Mouse (Mus musculus) limb, embryonic 15.5 days (tissue): Measurements from ENCODE around the gene Map3k13. TPM values are rescaled to one million over a fixed set of nuclear protein-coding genes. Genes with fewer than 3 reads are reported as not detected.
"Not testable (repeated sequence)": the region's sequence is repeated elsewhere in the genome, so short reads cannot be mapped to it uniquely, and the experiment has no call there.

Source experiments
- ATAC-seq: fragments of 200-750 bp; cut with Nextera tagmentation; 2 replicates; pipeline ENCODE4 v1.8.0; 2017; ENCODE audit warnings: low read depth, moderate TSS enrichment; ENCODE audit not compliant: insufficient number of reproducible peaks, low FRiP score, low TSS enrichment
- H3K27ac ChIP-seq: fragments of 300-500 bp; sonication (generic); 2 replicates; pipeline ENCODE4 v1.5.1; 2015; ENCODE audit warnings: moderate library complexity, mild to moderate bottlenecking, inconsistent platforms
- H3K27me3 ChIP-seq: fragments of 300-500 bp; sonication (generic); 2 replicates; pipeline ENCODE4 v1.6.1; 2015; ENCODE audit warnings: inconsistent platforms
- H3K36me3 ChIP-seq: fragments of 300-500 bp; sonication (generic); 2 replicates; pipeline ENCODE4 v1.6.1; 2015; ENCODE audit warnings: inconsistent platforms
- H3K4me1 ChIP-seq: fragments of 300-500 bp; sonication (generic); 2 replicates; pipeline ENCODE4 v1.6.1; 2015; ENCODE audit warnings: inconsistent platforms
- H3K4me2 ChIP-seq: fragments of 300-500 bp; sonication (generic); 2 replicates; pipeline ENCODE4 v1.6.1; 2015; ENCODE audit warnings: mild to moderate bottlenecking, inconsistent platforms
- H3K4me3 ChIP-seq: fragments of 300-500 bp; sonication (generic); 2 replicates; pipeline ENCODE4 v1.5.1; 2015; ENCODE audit warnings: mild to moderate bottlenecking, inconsistent platforms
- H3K9ac ChIP-seq: fragments of 300-500 bp; sonication (generic); 2 replicates; pipeline ENCODE4 v1.6.1; 2015; ENCODE audit warnings: inconsistent platforms
- H3K9me3 ChIP-seq: fragments of 300-500 bp; sonication (generic); 2 replicates; pipeline ENCODE4 v1.6.1; 2016; ENCODE audit warnings: inconsistent platforms
- WGBS: fragments of 180-500 bp; shearing (Covaris S2); methylation state at CpG from one replicate; pipeline ENCODE4 v1.1.7; 2015; 5-methylcytosine and 5-hydroxymethylcytosine counted together
- polyA plus RNA-seq: library from polyadenylated mRNA; unstranded; fragments of >200 nt; fragmentation: Nextera tagmentation; extraction: Ambion mirVana; gene quantifications from 2 replicates; pipeline ENCODE4 v1.2.1, GENCODE M21; 2015

The Map3k13 gene
- polyA plus RNA-seq, 1 experiment from 2014 or later: 0.55 TPM

DNA sequence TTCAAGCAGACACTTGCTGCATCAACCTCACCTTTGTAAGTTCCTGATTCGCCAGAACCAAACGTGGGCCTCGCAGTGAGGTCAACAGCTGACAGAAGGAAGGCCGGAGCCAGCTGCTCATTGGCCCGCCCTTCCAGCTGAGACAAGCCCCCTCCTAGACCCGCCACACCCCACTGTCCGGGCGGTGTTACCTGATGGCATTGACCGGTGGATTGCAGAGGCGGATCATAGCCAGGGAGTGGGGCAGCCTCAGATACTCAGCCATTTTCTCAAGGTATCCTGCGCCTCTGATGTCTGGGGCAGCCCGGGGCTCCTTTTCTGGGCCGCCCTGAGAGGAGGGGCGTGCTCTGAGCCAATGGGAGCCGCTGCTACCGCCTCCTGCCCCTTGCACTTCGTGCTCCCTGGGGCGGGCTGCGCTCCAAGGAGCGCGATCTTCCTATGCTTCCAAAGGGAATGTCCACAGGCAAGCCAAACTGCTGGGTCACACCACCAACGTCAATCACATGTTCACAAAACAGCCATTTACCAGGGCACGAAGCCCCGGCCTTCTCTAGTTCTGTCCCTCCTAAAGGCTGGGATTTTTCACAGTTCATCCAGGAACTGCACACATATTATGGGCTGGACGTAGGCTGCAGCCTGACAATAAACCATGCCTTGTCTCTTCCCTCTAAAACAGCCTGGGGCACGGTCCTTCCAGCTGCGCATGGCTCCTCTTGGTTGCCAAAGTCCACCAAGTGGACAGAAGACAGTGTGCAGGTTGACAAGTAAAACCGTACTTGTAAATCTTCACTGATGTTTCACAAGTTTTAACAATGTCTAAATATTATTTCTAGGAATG, 6.4 kb upstream of the Map3k13 start, which contains the start of gene Ehhadh:
TSS of gene Ehhadh (minus strand) at position 292 of the 838 bp plus-strand sequence.
- H3K4me3 ChIP-seq: peak within 1 kb of the TSS; percentile 57
- peak; percentile 85 for ATAC-seq

DNA sequence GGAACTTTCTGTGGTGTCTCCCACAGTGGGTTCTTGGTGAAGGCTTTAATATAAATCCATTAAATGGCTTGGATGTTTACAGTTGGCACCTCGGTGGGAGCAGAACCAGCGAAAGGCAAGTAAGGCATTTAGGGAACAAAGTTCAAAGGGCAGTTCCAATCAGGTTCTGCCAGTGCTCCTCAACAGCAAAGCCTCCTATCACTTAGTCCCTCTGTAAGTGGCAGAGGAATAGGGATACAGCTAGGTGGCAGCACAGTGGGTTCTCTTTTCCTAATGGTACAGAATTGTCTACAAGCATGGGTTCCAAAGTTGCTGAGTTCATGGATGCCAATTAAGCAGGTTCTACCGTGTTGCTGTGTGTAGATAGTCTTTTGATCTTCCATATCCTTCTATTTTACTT, 5.6 kb upstream of the Map3k13 start:
- Histone ChIP-seq H3K9me3 (no peaks in the 10 kb centered on the region), H3K36me3 (no peaks in the 10 kb centered on the region), H3K4me1 (peaks cover 14% of the 10 kb centered on the region; the same call in 1 of the 2 replicates), H3K27ac (no peak overlapping the region), H3K4me2 (no peak overlapping the region), H3K9ac (no peak overlapping the region), H3K4me3 (no peak overlapping the region), H3K27me3 (no peaks in the 10 kb centered on the region)
- WGBS: 57% methylated on average over 3 of the region's 3 CpGs
- ATAC-seq: no peak

More for the DNA sequence above, 6.4 kb upstream of the Map3k13 start, which contains the start of gene Ehhadh:
- Histone ChIP-seq H3K36me3 (no peaks in the 10 kb centered on the region), H3K9ac (peak within 1 kb of the TSS; percentile 39), H3K4me2 (peak within 1 kb of the TSS; percentile 82), H3K27me3 (no peaks in the 10 kb centered on the region), H3K27ac (no peak within 1 kb of the TSS), H3K9me3 (no peaks in the 10 kb centered on the region), H3K4me1 (peaks cover 12% of the 10 kb centered on the region; the same call in 1 of the 2 replicates)
- 6% methylated on average over 28 of the region's 28 CpGs for WGBS

- ATAC-seq: no peak
- H3K4me1 ChIP-seq: peaks cover 16% of the 10 kb centered on the region; the same call in 1 of the 2 replicates
Measured at GRCm38 (mm10) chr16:21789180-21789579, 5.0 kb upstream of the Map3k13 start.

GRCm38 (mm10) chr16:21790469-21790868, 3.7 kb upstream of the Map3k13 start:
- Histone ChIP-seq H3K4me1 (peaks cover 19% of the 10 kb centered on the region; the same call in 1 of the 2 replicates), H3K9me3 (no peaks in the 10 kb centered on the region), H3K4me3 (no peak overlapping the region), H3K9ac (no peak overlapping the region), H3K36me3 (no peaks in the 10 kb centered on the region), H3K27me3 (no peaks in the 10 kb centered on the region), H3K4me2 (no peak overlapping the region), H3K27ac (no peak overlapping the region)
- 12% methylated on average over 1 of the region's 1 CpGs for WGBS
- no peak for ATAC-seq

More at GRCm38 (mm10) chr16:21789180-21789579, 5.0 kb upstream of the Map3k13 start:
- H3K4me2 ChIP-seq: no peak overlapping the region
- H3K4me3 ChIP-seq: no peak overlapping the region
- WGBS: 68% methylated on average over 2 of the region's 2 CpGs
- H3K27me3 ChIP-seq: no peaks in the 10 kb centered on the region
- H3K9me3 ChIP-seq: no peaks in the 10 kb centered on the region
- no peak overlapping the region for H3K27ac ChIP-seq
- no peaks in the 10 kb centered on the region for H3K36me3 ChIP-seq
- no peak overlapping the region for H3K9ac ChIP-seq

DNA sequence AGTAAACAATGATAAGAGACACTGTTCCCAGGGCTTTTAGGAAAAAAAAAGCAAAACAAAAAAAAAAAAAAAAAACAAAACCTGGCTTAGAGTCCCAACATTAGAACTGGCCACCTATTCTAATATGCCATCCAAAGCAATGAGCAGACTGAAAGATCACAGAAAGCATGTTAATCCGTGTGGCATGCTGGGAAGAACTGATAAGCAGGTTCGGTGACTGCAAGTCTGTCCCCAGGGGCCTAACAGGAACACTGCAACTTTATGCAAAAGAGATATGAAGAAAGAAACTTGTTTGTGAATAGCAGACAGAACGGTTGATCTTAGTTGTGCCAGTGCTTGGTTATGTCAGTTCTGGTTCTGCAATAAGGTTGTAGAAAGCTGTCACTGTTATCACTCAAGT, 2.4 kb upstream of the Map3k13 start:
- Histone ChIP-seq H3K4me3 (no peak overlapping the region), H3K4me2 (no peak overlapping the region), H3K4me1 (peaks cover 19% of the 10 kb centered on the region; the same call in 1 of the 2 replicates), H3K36me3 (no peaks in the 10 kb centered on the region), H3K27me3 (no peaks in the 10 kb centered on the region), H3K9ac (no peak overlapping the region), H3K27ac (no peak overlapping the region), H3K9me3 (no peaks in the 10 kb centered on the region)
- no peak for ATAC-seq
- WGBS: 59% methylated on average over 3 of the region's 3 CpGs

DNA sequence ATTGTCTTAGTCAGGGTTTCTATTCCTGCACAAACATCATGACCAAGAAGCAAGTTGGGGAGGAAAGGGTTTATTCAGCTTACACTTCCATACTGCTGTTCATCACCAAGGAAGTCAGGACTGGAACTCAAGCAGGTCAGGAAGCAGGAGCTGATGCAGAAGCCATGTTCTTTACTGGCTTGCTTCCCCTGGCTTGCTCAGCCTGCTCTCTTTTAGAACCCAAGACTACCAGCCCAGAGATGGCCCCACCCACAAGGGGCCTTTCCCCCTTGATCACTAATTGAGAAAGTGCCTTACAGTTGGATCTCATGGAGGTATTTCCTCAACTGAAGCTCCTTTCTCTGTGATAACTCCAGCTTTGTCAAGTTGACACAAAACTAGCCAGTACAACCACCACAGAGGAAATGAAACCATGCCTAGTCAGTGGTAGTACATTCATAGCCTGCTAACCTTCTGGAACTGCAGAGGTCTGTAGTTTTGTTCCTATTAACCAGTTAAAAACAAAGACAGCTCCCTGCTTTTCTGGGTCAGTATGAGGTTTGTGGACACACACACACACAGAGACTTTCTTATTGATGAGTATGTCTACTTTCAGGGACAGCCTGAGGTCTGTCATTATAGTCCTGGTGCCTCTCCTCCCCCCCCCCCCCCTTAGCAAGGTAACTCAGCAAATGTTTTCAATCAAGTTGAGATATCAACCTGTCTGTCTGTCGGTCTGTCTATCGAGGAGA, 901 bp upstream of the Map3k13 start:
- H3K9ac ChIP-seq: 0 out of 2 replicates have a peak overlapping the region, but pooled peaks have one; percentile 67
- H3K27me3 ChIP-seq, H3K9me3 ChIP-seq, H3K4me1 ChIP-seq, H3K36me3 ChIP-seq, ATAC-seq, H3K27ac ChIP-seq: not testable (repeated sequence)
- peak overlapping the region; percentile 86 for H3K4me3 ChIP-seq
- 45% methylated on average over 2 of the region's 2 CpGs for WGBS
- H3K4me2 ChIP-seq: peak overlapping the region; percentile 83

DNA sequence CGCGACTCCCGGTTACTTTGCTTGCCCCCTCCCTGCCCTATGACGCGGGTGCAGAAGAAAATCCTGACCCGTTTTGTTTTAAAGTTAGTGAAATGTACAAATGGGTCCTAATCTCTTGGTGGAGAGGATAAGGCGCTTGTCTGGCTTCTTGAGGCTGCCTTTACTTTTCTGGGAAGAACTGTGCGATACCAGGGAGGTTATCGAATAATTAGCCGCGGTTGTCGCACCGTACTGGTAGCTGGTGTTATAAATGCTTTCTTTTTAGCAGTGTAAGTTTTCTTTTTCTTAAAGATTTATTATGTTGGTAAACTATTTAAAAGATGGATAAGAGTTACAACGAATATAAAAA, 525 bp downstream of the Map3k13 start:
- H3K36me3 ChIP-seq: peaks cover 6% of the 10 kb centered on the region
- WGBS: 2% methylated on average over 14 of the region's 14 CpGs
- no peaks in the 10 kb centered on the region for H3K27me3 ChIP-seq
- no peaks in the 10 kb centered on the region for H3K9me3 ChIP-seq
- peaks cover 7% of the 10 kb centered on the region; the same call in 1 of the 2 replicates for H3K4me1 ChIP-seq
- H3K4me2 ChIP-seq: peak overlapping the region; percentile 83
- ATAC-seq: no peak
- H3K27ac ChIP-seq: peak overlapping the region; percentile 82; the same call in 1 of the 2 replicates
- peak overlapping the region; percentile 67 for H3K9ac ChIP-seq
- H3K4me3 ChIP-seq: peak overlapping the region; percentile 86

DNA sequence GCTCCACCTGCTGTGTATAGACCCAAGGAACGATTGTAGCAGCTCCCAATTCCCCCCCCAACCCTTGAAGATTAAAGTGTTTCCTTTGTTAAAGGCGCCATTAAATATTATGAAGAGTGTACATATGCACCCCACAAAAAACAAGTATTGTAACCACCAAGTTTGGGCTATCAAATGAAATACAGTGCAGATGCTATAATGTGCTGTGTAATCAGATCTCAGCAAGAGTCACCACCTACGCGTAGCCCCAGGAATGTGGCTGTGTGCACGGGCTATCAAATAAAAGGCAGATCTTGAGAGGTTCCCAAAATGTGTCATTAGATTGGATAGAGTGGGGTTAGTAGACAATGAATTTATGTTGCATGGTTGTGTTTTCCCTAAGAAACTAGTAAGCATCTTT, 925 bp downstream of the Map3k13 start:
- WGBS: 13% methylated on average over 5 of the region's 5 CpGs
- Histone ChIP-seq H3K27me3 (no peaks in the 10 kb centered on the region), H3K4me3 (peak overlapping the region; percentile 86), H3K9me3 (no peaks in the 10 kb centered on the region), H3K9ac (no peak overlapping the region), H3K36me3 (peaks cover 7% of the 10 kb centered on the region), H3K4me1 (peaks cover 7% of the 10 kb centered on the region; the same call in 1 of the 2 replicates), H3K27ac (no peak overlapping the region), H3K4me2 (peak overlapping the region; percentile 83)
- no peak for ATAC-seq

DNA sequence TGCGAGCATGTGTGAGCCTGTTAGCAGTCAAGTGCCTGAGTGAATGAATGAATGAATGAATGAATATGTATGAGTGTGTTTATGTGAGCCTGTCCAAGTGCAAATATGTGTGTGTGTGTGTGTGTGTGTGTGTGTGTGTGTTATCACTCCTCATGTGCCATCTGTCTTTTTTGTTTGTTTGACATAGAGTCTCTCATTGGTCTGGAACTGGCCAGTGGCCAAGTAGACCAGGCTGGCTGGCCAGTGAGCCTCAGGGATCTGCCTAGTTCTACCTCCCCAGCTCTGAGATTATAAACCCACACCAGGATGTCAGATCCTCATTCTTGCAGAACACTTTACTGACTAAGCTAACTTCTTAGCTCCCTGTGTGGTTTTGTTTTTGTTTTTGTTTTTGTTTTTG, 10.1 kb downstream of the Map3k13 start:
- Histone ChIP-seq H3K4me1 (no peaks in the 10 kb centered on the region), H3K9ac (no peak overlapping the region), H3K9me3 (no peaks in the 10 kb centered on the region), H3K36me3 (peaks cover 16% of the 10 kb centered on the region), H3K4me2 (no peak overlapping the region), H3K27ac (no peak overlapping the region), H3K27me3 (no peaks in the 10 kb centered on the region), H3K4me3 (no peak overlapping the region)
- WGBS: 93% methylated on average over 1 of the region's 1 CpGs
- ATAC-seq: no peak

GRCm38 (mm10) chr16:21806892-21807291, 12.7 kb downstream of the Map3k13 start:
- no peaks in the 10 kb centered on the region for H3K27me3 ChIP-seq
- H3K9me3 ChIP-seq: no peaks in the 10 kb centered on the region
- no peak overlapping the region for H3K27ac ChIP-seq
- peaks cover 3% of the 10 kb centered on the region for H3K36me3 ChIP-seq
- no peak overlapping the region for H3K4me3 ChIP-seq
- H3K4me2 ChIP-seq: no peak overlapping the region
- no peak for ATAC-seq
- 74% methylated on average over 1 of the region's 1 CpGs for WGBS
- H3K4me1 ChIP-seq: no peaks in the 10 kb centered on the region
- H3K9ac ChIP-seq: no peak overlapping the region

DNA sequence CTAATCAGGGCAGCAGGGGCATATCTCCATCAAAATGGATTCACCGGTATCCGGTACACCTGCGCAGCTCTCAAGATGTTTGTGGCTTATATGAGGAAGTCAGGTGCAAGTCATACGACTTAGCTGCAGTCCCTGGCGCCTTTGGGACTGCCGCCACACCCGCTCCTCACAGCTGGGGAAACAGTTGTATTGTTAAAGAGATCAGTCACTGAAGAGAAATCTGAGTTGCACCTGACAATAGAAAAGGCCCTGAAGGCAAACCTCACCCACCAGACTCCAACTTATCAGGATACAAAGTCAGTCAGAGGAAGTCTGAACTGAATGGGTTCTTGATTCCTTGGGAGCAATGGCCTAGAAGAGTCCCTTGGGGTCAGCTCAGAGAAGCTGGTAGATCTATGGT, 13.6 kb downstream of the Map3k13 start:
- 93% methylated on average over 7 of the region's 7 CpGs for WGBS
- H3K9me3 ChIP-seq, ATAC-seq, H3K4me3 ChIP-seq, H3K27me3 ChIP-seq, H3K4me1 ChIP-seq, H3K4me2 ChIP-seq, H3K27ac ChIP-seq, H3K9ac ChIP-seq, H3K36me3 ChIP-seq: not testable (repeated sequence)
